Mouse (Mus musculus): ENCODE results near the gene Nfe2.

The Nfe2 gene

DNA sequence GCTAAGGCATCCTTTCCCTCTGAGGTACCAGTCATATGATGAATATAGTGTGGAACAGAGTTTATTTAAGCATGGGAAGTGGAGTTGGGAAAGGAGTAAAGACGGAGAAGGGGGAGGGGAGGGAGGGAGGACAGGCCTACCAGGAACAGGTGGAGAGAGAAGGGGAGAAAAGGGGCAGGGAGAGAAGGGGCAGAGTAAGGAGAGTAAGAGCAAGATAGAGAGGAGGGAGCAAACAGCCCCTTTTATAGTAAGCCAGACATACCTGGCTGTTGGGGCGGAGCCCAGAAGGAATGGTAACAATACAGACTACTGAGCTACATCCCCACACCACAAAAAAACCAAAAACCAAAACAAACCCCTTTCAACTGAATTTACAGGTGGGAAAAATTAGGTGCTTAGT is 42.2 kb downstream of the Nfe2 start:
- no peak for DNase-seq (ENCODE audit: low spot score in 2 of 2)

DNA sequence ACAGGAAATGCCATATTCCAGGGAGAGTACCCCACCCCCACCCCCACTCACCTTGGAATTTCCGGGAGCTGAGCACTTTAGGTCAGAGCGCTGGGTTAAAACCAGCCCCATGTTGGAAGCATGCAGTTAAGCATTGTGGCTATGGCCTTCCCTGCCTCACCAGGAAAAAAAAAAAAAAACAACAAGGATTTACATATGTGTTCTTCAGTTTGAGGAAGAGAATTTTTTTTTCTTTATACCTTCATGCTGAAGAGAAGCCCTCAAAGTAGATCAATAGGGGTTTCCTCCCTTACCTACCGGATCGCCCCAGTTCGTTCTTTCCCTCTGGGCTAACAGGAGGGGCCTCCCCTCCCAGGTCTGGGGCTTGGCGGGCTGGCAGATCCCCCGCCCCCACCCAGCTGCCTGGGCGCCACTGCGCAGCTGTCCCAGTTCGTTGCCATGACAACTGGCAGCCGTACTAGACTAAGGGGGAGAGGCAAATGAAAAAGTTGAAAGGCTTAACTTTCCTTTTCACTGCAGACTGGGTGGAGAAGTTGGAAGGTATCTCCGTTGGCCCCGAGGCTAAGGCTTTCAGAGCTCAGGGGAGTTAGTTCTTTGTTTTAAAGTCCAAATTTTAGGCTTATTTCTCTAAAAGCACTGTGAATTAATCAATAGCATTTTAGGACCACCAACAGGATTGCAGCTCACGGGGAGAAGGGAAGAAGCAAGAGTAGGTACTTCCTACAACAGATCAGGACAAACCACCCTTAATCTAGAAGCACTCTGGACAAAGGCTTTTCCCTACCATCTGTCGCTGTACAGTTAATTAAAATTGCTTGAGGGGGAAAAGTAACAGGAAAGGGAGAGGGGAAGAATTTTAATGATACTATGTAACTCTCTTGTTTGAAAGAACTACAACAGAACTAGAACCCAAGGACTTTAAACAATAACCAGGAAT is 43.0 kb downstream of the Nfe2 start:
- DNase-seq (ENCODE audit: low spot score in 2 of 2): peak; percentile 38 to 76

GRCm38 (mm10) chr15:103214149-103214548 is 44.1 kb downstream of the Nfe2 start:
- no peak for DNase-seq (ENCODE audit: low spot score in 2 of 2)

- DNase-seq (ENCODE audit: low spot score in 2 of 2): no peak
Observed at GRCm38 (mm10) chr15:103205156-103205555, 53.0 kb downstream of the Nfe2 start.

GRCm38 (mm10) chr15:103202088-103202793 is 56.0 kb downstream of the Nfe2 start:
- DNase-seq (ENCODE audit: low spot score in 2 of 2): no peak

Data from spleen, postnatal 10 days (tissue).